Mouse (Mus musculus) layer of hippocampus, adult 8-10 months (tissue): ENCODE measurements around the gene Ube2k. TPM values are rescaled to one million over a fixed set of nuclear protein-coding genes. Genes with fewer than 3 reads are reported as not detected.

Experiments
- DNase-seq, 2 experiments: peaks; one replicate each; pipeline ENCODE4 v3.0.0; 2022; ENCODE audit warnings: low spot score in 2 of 2
- total RNA-seq, 4 experiments: library from RNA; stranded (reverse); gene quantifications; 2 replicates each; pipeline ENCODE4 v1.2.4; 2022

Gene Ube2k
- total RNA-seq, 4 experiments from 2014 or later: 119 to 124 (median 119) TPM

DNA sequence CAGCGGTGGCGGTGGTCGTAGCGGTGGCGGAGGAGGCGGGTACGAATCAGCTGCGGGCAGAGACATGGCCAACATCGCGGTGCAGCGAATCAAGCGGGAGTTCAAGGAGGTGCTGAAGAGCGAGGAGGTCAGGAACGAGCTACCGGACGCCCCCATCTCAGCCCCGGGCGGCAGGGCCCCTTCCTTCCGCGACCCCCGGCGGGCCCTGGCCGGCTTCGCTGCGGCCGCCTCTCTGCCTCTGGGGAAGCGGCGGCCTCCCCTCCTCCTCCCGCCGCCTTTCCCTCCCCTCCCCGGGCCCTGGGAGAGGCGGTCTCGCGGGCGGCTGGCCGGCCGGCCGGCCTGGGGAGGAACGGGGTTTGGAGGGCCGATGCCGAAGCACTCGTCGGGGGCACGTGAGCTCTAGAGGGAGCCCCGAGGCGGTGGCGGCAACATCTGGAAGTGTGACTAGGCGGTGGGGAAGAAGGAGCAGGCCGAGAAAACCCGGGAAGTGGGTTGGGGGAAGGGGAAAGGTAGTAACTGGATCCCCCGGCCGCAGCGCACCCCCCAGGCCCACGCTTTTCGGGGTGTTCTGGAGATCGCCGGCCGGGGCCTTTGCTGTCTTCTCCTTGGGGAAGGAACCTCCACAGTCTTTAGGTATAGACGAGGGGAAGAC is 513 bp downstream of the Ube2k start:
- no peak for DNase-seq

DNA sequence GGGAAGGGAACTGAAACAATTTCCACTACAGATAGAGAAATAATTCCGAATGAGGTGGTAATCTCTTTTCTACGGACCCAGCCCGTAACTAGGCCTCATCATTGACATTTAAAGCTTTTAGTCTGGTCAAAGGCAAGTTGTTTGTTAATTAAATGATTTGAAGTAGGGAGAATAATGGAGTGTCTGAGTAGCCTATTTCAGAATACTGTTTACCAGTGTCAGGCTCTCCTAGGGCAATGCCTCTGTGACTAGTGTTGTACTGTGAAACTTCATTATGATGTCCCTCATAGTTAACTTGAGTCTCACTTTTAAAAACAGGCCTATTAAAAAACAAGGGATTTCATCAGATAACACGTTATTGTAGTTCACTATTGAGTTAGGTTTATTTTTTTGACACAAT is 1.1 kb downstream of the Ube2k start:
- no peak for DNase-seq

DNA sequence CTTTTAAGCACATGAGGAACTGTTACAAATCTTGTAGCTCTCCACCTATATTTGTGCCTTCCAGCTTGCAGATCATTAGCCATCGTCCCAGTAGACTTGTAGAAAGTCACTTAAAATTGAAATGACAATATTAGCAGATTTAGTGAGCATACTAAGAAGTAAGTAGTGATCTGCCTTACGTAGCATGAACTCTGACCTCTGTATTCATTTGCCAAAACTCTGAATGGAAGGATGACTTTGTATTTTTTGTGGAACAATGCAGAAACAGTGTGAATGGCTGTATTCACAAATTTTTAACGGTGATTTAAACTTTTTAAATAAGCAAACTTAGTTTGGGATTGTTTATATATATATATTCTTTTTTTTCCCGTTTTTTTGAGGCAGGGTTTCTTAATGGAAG is 1.8 kb downstream of the Ube2k start:
- no peak for DNase-seq

DNA sequence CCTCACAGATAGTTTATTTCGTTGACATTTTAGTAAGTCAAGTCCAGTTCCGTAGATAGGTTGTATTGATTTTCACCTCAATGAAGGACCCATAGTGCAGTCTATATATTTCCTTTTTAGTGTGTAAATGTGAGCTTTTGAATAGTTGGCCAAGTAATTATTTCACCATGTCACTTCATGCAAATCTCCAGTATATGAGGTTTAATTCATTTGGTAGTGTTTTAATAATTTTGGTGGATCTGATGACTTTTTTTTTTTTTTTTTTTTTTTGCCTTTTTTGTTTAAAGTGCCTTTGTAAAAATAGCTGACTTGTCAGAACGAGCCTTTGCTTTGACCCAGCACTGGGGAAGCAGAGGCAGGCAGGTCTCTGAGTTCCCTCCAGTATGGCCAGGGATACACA is 2.8 kb downstream of the Ube2k start:
- DNase-seq: no peak

DNA sequence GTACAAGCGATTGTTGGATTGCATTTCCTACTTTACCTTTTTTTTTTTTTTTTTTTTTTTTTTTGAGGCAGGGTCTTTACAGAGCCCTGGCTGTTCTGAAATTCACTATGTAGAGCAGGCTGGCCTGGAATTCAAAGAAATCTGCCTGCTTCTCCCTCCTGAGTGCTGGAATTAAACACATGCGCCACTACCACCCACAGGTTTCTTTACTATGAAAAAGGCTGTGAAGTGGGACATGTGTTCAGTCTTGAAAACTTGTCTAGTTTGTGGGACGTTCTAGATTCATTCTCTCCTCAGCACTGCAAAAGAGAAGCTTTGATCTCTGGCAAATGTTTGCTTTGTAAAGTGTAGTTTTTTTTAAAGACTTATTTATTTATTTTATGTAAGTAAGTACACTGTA is 4.9 kb downstream of the Ube2k start:
- DNase-seq: no peak

DNA sequence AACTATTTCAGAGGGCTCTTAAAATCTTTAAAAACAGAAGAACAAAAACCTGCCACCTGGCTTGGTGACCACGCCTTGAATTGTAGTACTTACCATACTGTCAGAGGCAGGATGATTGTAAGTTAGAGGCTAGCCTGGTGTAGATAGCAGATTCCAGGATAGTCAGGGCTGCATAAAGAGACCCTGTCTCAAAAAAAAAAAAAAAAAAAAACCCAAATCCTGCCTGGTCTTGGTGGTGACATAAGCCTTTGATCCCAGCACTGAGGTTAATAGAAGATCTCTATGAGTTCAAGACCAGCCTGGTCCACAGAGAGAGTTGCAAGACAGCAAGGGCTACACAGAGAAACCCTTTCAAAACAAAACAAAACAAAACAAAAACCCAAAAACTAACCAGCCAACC is 6.5 kb downstream of the Ube2k start:
- no peak for DNase-seq

DNA sequence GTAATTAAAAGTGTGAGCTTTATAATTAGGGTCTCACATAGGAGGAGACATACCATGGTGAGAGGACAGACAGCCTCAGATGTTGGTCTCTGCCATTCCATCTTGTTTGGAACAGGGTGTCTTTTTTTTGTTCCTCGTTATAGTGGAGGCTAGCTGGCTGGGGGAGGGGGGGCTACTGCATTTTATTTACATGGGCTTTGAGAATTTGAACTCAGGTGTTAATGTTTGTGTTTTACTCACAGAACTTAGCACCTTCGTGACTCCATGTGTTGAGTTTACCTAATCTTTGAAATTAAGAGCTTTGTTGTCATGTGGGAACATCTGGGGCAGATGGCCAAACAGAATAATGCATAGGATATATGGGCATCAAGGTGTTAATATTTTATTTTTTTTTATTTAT is 7.6 kb downstream of the Ube2k start:
- DNase-seq: no peak

DNA sequence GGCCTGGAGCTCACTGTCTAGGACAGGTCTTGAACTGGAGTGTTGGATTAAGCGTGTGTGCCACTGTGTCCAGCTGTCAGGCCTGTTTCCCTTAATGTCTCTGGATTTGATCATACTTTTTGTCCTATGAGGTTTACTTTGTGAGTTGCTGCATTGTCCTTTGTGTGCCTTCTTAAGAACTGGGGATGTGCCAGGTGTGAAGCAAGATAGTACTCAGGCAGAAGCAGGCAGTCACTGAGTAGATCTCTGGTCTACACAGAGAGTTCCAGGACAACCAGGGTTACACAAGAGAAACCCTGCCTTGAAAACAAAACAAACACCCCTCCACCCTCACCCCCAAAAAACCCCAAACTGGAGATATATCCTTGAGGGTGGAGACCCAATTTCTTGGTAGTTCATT is 12.6 kb downstream of the Ube2k start:
- no peak for DNase-seq

DNA sequence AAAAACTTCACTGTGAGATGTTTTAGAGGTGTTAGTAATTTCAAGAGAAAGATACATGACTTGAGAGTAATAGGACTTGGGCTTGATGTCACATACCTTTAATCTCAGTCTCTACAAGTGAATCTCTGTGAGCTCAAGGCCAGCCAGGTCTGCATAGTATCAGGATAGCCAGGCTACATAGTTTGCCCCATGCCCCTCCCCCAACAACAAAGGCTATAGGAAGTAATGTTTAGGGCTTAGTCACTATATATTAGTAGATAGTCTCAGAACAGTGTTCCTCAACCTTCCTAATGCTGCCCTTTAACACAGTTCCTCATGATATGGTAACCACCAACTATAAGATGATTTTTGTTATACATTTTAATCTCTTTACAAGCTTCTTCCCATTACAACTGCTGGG is 20.1 kb downstream of the Ube2k start:
- no peak for DNase-seq

DNA sequence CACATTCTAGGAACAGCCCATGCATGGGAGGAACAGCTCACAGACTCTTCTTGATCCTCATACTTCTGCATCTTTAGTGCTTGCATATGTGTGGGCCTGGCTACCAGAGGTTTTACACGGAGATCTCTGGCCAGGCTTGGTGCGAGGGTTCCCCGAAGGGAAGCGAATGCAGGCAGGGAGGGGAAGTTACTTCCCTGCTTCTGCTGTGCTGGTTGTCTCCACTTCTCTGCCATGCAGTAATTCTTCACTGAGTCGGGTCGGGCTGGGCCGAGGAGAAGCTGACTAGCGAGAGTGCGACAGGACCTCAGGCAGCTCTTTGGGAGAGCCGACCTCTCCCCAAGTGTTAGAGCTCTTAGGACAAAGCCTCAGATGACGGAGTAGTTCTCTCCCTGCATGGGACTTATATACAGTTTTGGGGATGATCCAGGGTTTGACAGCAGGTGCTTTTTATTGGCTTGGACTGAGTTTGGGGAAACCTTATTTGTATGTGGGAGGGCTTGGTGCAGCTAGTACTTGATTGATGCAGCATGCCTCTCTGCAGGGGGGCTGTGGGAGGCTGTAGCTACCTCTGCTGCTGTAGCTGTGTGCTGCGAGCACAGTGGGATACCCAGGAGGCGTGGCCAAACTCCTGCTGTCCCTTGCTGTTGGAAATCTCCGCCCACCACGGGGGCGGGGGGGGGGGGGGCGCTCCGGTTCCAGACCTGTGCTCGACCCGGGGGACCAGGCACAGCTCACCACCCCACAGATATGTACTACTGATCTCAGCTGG is 24.3 kb downstream of the Ube2k start:
- DNase-seq: no peak

DNA sequence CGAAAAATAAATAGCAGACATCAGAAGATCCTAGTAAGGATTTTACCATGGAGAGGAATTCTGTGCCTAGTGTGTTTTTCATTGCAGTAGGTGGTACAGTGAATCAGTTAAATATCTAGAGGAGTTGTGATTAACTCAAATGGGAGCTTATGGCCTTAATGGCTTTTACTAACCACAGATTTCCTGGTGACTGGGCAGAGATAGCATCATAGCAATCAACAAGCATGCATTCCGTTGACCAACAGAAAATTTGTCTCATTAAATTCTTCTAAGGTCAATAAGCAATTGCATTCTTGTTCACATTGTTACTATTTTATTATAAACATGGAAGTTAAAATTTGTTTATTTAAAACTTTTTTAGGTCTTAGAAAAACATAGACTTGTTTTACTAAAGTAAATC is 28.5 kb downstream of the Ube2k start:
- no peak for DNase-seq

DNA sequence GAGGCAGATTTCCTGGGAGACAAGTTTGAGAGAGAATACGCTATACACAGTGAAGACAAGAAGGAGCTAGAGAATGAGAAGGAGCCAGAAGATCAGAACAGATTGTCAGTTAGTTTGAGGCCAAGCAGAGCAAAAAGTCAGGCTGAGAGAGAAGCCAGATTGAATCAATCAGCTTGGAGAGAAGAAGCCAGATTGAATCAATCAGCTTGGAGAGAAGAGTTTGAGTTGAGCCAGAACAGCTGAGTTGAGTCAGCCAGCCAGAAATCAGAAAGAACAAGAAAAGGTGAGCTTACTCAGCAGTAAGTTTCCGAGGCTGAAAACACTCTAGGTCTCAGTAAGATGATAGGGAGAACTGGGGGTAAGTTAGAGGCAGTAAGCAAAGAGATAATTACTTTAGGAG is 37.8 kb downstream of the Ube2k start:
- DNase-seq: no peak

DNA sequence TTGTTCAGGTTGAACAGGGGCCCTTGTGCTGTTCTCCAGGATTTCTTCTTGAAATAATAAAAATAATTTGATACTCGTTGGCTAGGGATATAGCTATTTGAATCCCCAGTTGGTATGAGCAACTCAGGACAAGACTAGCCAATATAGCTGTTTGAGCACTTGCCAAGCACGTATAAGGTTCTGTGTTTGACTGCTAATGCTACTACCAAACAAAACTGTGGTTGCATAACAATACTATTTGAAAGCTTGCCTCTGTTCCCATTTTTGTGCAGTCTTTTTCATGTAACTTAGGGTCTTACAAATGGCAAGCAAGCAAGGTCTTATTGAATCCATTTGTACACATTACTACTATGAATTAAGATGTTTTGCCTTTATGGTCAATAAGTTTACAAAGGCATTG is 38.9 kb downstream of the Ube2k start:
- no peak for DNase-seq

DNA sequence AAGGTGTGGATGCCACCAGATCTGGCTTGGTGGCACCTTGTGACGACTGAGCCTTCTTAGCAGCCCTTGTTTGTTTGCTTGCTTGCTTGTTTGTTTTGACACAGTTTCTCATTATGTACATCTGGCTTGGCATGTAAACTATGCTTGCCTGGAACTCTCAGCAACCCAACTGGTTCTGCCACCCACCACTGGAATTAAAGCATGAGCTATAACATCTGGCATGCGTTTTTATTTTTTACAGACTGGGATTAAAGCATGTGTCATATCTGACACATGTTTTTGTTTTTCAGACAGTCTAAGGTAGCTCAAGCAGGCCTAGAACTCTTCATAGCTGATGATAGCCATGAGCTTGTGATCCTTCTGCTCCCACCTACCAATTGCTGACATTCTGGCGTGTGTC is 41.5 kb downstream of the Ube2k start:
- DNase-seq: no peak

DNA sequence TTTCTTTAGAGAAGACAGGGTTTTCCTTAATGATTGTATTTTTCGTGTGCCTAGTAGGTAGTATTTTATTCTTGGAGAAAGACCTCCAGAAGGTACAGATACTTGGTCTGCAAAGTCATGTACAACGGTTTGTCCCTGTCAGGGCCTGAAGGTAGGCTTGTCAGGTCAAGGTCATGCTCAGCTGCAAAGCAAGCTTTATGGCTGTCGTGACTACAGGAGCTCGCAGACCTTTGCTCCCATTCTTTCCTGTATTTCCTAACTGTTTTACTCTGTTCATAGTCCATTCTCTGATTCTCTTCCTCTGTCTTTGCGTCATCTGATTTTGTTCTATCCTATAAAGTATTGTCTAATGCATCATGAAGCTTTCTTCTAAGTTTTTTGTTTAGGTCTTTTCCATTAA is 49.3 kb downstream of the Ube2k start:
- DNase-seq: no peak

DNA sequence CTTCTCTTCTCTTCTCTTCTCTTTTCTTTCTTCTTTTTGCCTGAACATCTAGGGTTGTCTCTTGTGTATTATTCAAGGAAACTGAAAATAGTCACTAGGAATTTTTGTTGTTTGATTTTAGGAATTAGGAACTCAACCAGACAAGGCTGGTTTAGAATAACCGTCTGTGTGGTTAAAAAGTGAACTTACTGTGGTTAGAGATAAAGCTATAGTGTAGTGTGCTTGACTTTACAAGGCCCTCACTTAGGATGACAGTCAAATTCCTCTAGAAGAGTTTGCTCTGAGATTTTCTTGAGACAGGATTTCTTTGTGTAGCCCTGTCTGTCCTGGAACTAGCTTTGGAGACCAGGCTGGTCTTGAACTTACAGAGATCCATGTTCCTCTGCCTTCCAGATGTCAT is 53.2 kb downstream of the Ube2k start:
- no peak for DNase-seq

DNA sequence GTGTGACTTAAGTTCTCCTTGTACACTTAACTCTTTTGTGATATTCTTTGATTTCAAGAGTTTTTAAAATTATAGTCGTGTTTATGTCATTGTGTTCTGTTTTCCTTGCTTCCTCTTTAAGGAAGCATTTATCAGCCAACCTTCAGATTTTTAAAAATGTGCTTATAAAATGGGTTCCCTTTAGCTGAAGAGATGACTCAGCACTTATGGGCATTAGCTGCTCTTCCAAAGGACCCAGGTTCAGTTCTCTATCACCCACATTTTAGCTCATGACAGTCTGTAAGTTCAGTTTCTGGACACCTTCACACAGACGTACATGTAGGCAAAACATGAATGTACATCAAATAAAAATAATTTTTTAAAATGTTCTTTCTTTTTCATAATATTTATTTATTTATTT is 55.4 kb downstream of the Ube2k start:
- no peak for DNase-seq

DNA sequence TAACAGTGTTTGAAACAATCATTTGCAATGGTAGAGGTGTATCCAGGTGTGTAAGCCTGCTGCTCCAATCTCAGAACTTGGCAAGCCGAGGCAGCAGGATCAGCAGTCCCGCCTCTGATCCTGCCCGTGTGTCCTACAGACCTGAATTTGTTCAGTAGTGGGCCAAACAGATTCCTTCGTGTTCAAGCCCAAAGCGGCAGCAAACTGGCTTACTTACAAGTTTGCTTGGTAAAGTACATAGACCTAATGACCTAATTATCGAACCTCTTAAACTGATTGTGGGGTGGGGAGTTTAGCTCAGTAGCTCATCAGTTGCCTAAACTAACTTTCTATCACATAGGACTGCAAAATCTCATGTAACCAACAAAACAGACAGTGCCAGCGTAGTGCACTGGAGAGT is 62.6 kb downstream of the Ube2k start:
- DNase-seq: no peak

DNA sequence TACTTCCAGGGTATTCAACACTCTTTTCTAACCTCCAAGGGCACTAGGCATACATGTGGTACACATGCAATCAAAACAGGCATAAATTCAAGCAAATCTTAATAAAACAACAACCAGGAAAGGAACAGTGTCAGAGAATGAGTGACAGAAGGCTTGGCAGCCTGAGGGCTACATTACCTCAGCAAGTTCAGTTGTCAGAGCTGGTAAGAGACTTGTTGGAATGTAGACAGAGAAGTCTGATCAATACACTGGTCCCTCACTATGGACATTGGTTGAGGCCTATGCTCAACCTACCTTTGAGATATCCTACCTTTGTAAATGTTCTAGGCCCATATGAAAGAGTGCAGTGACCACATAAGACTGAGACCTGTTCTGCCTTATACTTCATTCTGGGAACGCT is 69.8 kb downstream of the Ube2k start:
- no peak for DNase-seq

DNA sequence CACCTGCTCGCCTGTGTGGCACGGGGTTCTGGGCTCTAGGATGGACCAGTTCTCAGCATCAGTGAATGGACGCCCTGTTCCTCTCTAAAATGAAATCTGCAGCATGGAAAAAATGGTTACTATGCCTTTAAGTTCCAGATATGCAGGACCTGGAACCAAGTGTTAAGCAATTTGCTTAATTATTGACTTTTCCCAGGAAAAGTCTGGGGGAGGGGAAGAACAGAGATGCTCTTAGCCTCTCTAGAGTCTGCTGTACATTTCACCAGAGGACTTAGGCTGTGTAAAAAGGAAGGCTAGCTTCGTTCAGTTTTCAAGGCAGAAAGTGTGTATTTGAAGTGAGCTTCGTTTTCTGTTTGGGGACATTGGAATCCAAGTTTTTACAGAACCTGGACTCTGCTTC is 72.7 kb downstream of the Ube2k start:
- no peak for DNase-seq

DNA sequence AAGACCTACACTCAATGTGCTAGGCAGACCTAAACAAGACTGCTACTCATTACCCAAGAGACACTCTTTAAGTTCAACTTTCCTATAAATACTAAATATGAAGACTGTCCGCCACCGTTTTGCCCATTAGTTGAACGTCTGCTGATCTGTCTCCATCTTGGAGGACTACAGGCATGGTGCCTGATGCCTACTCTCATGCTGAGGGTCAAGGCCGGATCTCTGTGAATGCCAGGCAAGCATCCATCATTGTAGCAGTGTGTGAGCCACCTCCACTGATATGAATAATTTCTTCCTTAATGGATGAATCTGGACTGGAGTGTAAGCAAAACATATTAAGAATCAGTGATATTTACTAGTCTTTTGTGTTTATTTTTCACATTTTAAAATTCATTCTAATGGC is 73.5 kb downstream of the Ube2k start:
- DNase-seq: no peak

DNA sequence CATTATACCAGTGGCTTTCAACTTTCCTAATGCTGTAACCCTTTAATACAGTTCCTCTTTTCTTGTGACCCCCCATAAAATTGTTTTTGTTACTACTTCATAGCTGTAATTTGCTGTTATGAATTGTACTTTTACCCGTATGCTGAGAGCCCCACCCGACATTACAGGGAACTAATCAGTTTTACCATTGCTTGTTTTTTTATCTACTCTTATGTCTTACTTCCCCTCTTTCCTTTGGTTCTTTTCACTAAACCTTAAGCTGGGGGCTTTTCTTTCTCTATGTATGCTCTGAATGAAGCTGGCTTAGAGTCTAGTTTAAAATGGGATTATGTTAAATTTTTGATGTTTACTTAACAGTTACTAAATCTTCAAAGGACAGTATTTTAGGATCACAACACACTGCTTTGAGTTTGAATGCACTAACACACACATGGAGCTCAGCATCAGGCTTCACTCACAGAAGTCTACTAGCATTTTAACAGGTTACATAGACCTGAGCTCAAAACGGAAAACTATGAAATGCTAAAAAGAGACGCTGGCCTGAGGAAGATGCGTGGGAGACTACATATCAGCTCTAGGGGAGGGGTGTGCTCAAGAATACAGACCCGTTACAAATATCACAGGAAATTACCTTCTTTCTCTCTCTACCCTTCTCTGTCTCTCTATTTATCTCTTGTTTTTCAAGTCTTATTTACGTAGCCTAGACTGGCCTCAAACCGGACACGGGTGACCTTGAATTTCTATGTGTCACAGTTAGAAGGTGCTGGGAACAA is 76.3 kb downstream of the Ube2k start:
- DNase-seq: no peak

DNA sequence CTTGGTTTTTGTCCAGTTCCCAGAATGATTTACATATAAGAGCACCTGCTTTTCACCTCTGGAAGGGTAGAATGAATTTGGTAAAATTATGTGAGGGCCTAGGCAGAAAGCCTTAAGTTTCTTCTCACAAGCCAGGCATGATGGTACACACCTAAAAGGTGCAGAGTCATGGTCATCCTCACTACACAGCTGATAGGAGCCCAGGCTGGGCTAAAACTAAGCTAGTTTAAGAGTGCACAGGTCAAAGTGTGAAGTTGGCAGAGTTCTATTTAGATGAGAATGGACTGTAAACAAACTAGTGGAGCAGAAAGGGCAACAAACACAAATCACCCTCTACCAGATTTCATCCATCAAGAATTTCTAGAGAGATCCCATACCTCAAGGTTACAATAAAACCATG is 87.3 kb downstream of the Ube2k start:
- DNase-seq: no peak
